Mouse (Mus musculus) liver, embryonic 14.5 days (tissue): ENCODE measurements at regions not wholly inside any gene's neighbourhood (a gene's known extent, or its start where the extent isn't known, plus 50 kb on each side); places are given as distances from the start of the nearest gene placed in this dataset.

Experiments used
- ATAC-seq: fragments of 200-750 bp; cut with Nextera tagmentation; 2 replicates; pipeline ENCODE4 v1.8.0; 2017; ENCODE audit warnings: moderate number of reproducible peaks, mild to moderate bottlenecking, moderate library complexity; ENCODE audit not compliant: insufficient read depth
- DNase-seq, 3 experiments: peaks; one replicate each; pipeline ENCODE4 v3.0.0-alpha.2; 2012 to 2013; ENCODE audit warnings: low read depth in 3 of 3, low spot score in 3 of 3
- H3K27ac ChIP-seq: fragments of 300-500 bp; sonication (generic); 2 replicates; pipeline ENCODE4 v1.5.1; 2014; ENCODE audit warnings: moderate library complexity, mild to moderate bottlenecking, control low read depth, inconsistent platforms
- H3K27me3 ChIP-seq: fragments of 300-500 bp; sonication (generic); 2 replicates; pipeline ENCODE4 v1.6.1; 2014; ENCODE audit warnings: mild to moderate bottlenecking, low read length, moderate library complexity; ENCODE audit not compliant: control insufficient read depth, insufficient read depth
- H3K36me3 ChIP-seq: fragments of 300-500 bp; sonication (generic); replicated peaks from 2 replicates; pipeline ENCODE4 v1.6.1; 2014; ENCODE audit warnings: low read depth; ENCODE audit not compliant: control insufficient read depth, insufficient read depth
- H3K4me1 ChIP-seq, 2 experiments: fragments of 200-500 bp in 1 of 2; fragments of 300-500 bp in 1 of 2; sonication (generic) in 1 of 2; replicated peaks; 2 replicates each; pipeline ENCODE4 v1.6.1; 2012 to 2014; ENCODE audit warnings: antibody characterized with exemption in 1 of 2, inconsistent platforms in 1 of 2, low read length in 1 of 2; ENCODE audit not compliant: control insufficient read depth in 2 of 2, insufficient read depth in 2 of 2
- H3K4me2 ChIP-seq: fragments of 300-500 bp; sonication (generic); 2 replicates; pipeline ENCODE4 v1.6.1; 2014; ENCODE audit warnings: low read depth, mild to moderate bottlenecking, control low read depth, moderate library complexity
- H3K4me3 ChIP-seq, 2 experiments: fragments of 200-500 bp in 1 of 2; fragments of 300-500 bp in 1 of 2; sonication (generic) in 1 of 2; 2 replicates each; pipeline ENCODE4 v1.5.1; 2012 to 2014; ENCODE audit warnings: low read depth in 2 of 2, low read length in 2 of 2, mild to moderate bottlenecking in 2 of 2, control low read depth in 1 of 2, inconsistent platforms in 1 of 2, moderate library complexity in 1 of 2; ENCODE audit not compliant: insufficient read depth in 1 of 2
- H3K9ac ChIP-seq: fragments of 300-500 bp; sonication (generic); replicated peaks from 2 replicates; pipeline ENCODE4 v1.6.1; 2014; ENCODE audit warnings: mild to moderate bottlenecking, control low read depth, moderate library complexity
- H3K9me3 ChIP-seq: fragments of 300-500 bp; sonication (generic); 2 replicates; pipeline ENCODE4 v1.6.1; 2016; ENCODE audit warnings: low read length, mixed read lengths; ENCODE audit not compliant: control insufficient read depth
- CTCF ChIP-seq: IDR thresholded peaks from 2 replicates; pipeline ENCODE4 v1.5.1; 2016; ENCODE audit warnings: antibody characterized with exemption, low read depth, control low read depth
- EP300 ChIP-seq: IDR thresholded peaks from 2 replicates; pipeline ENCODE4 v1.6.1; 2016; ENCODE audit warnings: antibody characterized with exemption, low read depth
- WGBS: fragments of 180-500 bp; shearing (Covaris S2); extraction: QIAGEN DNeasy Blood & Tissue Kit; methylation state at CpG from one replicate; pipeline ENCODE4 v1.1.7; 2014; ENCODE audit not compliant: insufficient replicate concordance; 5-methylcytosine and 5-hydroxymethylcytosine counted together

DNA sequence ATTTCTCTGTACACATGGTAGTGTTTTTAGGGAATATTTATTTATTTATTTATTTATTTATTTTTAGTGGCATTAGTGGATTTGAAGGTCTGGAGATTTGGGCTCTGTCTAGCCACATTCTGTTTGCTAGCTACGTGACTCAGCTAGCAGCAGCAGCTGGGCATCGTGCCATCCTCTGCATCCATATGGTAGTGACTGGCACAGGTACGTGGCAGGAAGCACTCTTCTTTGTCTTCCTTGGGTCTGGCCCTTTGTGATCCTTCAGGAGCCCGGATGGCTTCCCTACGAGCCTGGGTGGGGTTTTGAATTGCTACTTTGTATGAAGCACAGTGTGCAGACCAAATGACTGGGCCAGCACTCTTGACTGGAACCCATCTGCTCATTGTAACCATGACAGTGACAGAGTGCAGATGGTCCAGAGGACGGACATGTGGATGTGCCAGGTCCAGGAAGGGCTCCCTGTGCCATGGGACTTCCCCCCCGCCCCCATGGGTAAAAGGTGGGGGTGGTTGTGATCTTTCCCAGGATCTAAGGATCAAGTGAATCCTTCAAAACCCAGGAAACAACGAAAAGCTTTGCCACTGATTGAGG lies 66.2 kb upstream of the Igfbp7 start:
- H3K4me1 ChIP-seq, result no peaks in the 10 kb centered on the region
- H3K4me3 ChIP-seq, result no peak overlapping the region
- 48% methylated on average over 8 of the region's 8 CpGs for WGBS
- H3K9me3 ChIP-seq, result no peaks in the 10 kb centered on the region
- TF ChIP-seq EP300 (no peak), CTCF (no peak)
- no peak overlapping the region for H3K9ac ChIP-seq
- H3K27ac ChIP-seq, result no peak overlapping the region
- no peaks in the 10 kb centered on the region for H3K27me3 ChIP-seq
- no peak overlapping the region for H3K4me2 ChIP-seq
- H3K36me3 ChIP-seq, result no peaks in the 10 kb centered on the region
- ATAC-seq, result no peak
- no peak for DNase-seq

DNA sequence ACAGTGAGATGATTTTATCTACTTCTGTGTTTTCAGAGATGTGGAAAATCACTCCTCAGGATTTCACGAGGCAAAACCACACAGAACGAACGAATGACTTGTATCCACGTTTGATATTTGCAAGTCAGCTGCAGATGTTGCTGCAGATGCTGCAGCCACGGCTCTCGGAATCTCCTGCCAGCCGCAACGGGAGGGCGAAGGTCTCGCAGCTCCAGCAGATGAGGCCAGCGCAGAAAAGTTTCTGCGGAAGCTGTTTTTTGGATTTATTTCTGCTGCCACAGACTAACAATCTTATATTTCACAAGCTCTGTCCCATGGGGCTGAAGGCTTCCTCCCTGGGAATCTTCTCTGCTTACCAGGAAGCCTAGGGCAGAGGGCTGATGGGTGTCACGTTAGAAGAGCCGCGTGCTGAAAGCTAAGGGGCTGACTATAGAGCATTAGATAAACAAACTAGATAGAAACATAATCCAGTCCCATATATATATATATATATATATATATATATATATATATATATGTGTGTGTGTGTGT lies 61.5 kb upstream of the Igfbp7 start:
- H3K27me3 ChIP-seq, result no peaks in the 10 kb centered on the region
- no peak overlapping the region for H3K27ac ChIP-seq
- ATAC-seq, result no peak
- H3K9ac ChIP-seq, result no peak overlapping the region
- 70% methylated on average over 15 of the region's 15 CpGs for WGBS
- no peaks in the 10 kb centered on the region for H3K9me3 ChIP-seq
- no peak for DNase-seq
- no peak overlapping the region for H3K4me3 ChIP-seq
- no peaks in the 10 kb centered on the region; a peak in 1 of 4 replicates for H3K4me1 ChIP-seq
- H3K36me3 ChIP-seq, result no peaks in the 10 kb centered on the region
- no peak overlapping the region for H3K4me2 ChIP-seq
- TF ChIP-seq EP300 (no peak), CTCF (no peak)

DNA sequence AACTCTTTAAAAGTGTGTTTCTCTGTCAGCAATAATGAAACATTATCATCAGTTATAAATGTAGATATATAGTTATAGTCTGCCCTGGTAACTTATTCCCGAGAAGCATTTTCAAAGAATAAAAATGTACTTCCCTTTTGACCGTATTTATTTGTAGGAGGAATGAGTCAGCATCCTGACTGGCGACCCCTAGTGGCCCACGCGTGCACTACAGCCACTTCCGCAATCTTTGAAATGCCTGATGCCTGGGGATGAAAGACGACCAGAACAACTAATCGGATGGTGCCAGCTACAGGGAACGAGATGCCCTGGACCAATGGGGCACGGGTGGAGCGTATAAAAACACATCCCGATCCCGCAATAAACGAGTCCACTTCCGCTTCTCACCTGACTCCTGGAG lies 60.6 kb upstream of the Igfbp7 start:
- no peak overlapping the region for H3K4me2 ChIP-seq
- H3K4me1 ChIP-seq, result no peaks in the 10 kb centered on the region; a peak in 1 of 4 replicates
- H3K9me3 ChIP-seq, result no peaks in the 10 kb centered on the region
- no peaks in the 10 kb centered on the region for H3K27me3 ChIP-seq
- ATAC-seq, result no peak
- no peak overlapping the region for H3K4me3 ChIP-seq
- H3K9ac ChIP-seq, result no peak overlapping the region
- 37% methylated on average over 15 of the region's 15 CpGs for WGBS
- no peaks in the 10 kb centered on the region for H3K36me3 ChIP-seq
- no peak overlapping the region for H3K27ac ChIP-seq
- peak in 1 of 3 experiments; percentile 19 for DNase-seq
- TF ChIP-seq EP300, result no peak
- TF ChIP-seq CTCF, result peak; percentile 93

DNA sequence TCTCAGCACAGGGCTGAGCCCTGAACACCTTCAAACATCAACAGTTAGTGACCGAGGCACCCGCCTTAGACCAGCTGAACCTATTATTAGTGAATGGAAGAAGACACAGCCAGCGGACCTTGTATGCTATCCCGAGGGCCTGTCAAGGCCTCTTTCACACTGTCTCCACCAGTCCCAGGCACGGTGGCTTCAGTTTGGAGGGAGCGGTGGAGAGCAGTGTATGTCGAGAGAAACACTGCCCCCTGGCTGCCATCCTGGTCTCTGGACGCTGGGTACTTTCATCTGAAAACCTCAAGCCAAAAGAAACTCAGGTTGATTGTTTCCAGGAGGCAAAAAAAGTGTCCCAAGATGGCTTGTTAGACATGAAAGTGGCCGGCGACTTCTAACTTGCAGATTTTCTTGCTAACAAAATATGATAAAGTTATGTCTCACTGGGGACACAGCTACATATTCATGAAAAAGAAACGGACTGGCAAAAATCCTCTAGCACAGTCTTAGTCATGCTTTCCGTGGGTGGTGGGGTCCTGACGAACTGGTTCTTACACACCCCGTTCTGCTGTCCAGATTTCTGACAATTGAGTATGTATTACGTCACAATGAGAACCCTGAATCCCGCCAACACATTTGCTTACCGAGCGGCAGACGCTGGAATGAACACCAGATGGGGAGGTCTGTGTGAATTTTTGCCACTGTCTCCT lies 57.2 kb upstream of the Igfbp7 start:
- ATAC-seq, result no peak

DNA sequence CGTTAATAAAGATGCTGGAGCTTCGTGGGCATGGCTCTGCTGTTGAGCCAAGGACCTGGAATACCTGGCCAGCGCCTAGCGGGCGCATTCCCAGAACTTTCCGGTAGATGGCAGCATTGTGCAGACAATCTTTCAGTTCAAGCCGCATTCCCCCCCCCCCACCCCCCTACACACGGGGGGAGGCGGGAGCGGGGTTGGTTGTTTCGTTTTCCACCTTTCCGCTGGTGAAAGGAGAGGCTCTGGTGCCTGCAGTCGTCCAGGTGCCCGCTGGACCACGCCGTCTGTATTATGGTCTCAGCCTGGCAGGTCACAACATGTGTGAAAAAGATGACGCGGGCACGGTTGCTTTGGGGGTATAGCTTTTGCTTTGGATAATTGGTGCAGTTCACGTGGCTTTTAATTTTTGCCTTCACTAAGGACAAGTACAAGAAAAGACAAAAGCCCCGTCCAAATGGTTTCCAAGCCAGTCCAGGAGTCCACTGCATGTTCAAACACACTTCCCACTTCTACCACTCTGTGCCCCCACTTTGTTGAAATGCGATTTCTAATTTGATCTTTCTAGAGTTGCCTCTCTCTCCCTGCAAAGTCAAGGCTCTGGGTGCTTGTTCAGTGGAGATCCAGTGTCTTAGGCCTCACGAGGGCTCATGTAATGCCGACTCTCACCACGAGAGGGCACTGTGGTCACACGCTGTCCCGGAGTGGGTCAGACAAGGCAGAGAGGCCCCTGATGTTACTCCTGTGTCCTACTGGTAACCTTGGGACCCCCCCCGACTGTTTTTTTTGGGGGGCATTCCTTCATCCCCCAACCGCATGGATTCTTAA lies 52.3 kb upstream of the Igfbp7 start:
- peak; percentile 29 to 66 (median 37) for DNase-seq
- ATAC-seq, result peak; percentile 83
- TF ChIP-seq EP300 (no peak), CTCF (peak; percentile 98)
- H3K4me3 ChIP-seq, result peak overlapping the region; percentile 52 to 57
- no peaks in the 10 kb centered on the region; a peak in 1 of 4 replicates for H3K4me1 ChIP-seq
- H3K9ac ChIP-seq, result peak overlapping the region; percentile 37; the same call in 1 of the 2 replicates
- H3K27ac ChIP-seq, result no peak overlapping the region
- no peaks in the 10 kb centered on the region for H3K36me3 ChIP-seq
- 2% methylated on average over 29 of the region's 29 CpGs for whole genome bisulfite sequencing
- H3K27me3 ChIP-seq, result no peaks in the 10 kb centered on the region
- peak overlapping the region; percentile 64 for H3K4me2 ChIP-seq
- no peaks in the 10 kb centered on the region for H3K9me3 ChIP-seq

More for the DNA sequence above, 57.2 kb upstream of the Igfbp7 start:
- Histone ChIP-seq H3K27me3 (no peaks in the 10 kb centered on the region), H3K4me2 (no peak overlapping the region), H3K36me3 (no peaks in the 10 kb centered on the region), H3K4me1 (no peaks in the 10 kb centered on the region; a peak in 1 of 4 replicates), H3K4me3 (no peak overlapping the region), H3K27ac (no peak overlapping the region), H3K9me3 (no peaks in the 10 kb centered on the region), H3K9ac (no peak overlapping the region)
- no peak for TF ChIP-seq EP300
- TF ChIP-seq CTCF, result peak; percentile 73
- whole genome bisulfite sequencing, result 47% methylated on average over 19 of the region's 19 CpGs
- DNase-seq, result no peak
